Mouse (Mus musculus) kidney, adult 18-20 months (tissue): Measurements from ENCODE around the gene Palld.

Experiments used
- DNase-seq: peaks from one replicate; pipeline ENCODE4 v3.0.0; 2021

The Palld gene

DNA sequence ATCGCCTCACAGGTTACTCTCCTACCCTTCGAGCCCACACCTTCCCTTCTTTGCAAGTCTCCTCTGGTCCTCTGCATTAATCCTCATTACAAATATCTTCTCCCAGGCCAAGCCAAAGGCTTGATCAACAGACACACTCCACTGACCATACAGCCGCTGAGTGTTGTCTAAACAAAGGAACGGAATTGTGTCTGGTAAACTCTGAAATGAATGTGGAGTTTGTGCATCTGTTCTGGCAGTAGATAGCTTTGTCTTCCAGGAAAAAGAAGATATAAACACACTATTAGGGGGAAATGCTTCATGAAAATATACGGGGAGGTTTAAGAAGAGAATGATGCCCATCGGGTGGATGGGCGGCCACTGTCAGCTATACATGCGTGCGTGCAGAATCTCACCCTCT is 180.3 kb downstream of the Palld start:
- no peak for DNase-seq

DNA sequence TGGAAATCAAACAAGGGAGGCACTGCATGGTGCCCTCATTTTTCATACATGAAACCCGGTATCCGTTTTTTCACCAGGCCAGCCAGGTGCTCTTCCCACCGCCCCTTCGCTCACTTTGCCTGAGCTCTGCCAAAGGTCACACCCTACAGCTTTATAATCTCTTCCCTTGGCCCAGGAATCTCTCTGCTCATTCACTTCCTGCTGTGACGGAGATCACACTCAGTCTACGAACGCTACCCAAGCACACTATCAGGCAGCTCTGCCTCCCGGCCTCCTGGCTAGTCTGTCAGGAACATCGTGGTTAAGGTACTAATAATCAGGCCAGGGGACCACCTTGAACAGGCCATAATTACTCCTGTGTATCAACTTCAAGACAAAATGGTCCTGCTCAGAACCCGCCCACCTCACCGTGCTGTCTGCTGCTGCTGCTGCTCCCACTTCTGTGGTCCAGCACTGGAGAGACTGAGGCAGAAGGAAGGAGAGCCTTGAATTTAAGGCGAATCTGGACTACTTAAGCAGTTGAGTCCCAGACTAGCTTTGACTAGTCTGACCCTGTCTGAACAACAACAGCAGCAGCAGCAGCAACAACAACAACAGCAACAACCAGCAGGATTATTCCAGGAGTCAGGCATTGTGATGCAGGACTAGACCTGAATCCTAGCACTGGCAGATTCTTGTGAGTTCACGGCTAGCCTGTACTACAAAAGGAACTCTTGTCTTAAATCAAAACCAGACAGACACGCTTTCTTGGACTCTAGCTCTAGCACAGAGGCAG is 187.0 kb downstream of the Palld start:
- DNase-seq: no peak

DNA sequence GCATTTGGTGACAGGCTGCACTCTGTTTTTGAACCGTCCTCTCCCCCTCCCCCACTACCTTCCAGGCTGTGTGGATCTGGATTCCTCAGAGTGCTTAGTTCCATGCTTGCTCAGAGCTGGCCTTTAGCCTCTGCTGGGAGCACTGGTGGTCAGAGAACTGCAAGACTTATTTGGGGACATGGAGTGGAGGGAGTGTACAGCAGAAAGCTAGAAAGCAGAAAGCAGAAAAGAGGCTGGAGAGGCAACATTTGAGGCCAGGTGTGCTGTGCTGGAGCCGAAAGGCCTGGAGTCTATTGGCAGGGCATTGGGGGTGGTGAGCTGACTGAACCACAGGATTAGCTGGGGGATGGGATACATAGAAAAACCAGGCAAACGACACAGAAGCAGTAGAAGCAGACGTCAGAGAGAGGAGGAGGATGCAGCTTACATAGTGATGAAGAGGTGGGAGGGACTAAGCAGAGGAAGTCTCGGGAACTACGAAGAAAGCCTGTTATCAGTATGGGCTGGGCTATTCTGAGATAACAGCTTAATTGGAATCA is 188.1 kb downstream of the Palld start:
- DNase-seq: no peak

DNA sequence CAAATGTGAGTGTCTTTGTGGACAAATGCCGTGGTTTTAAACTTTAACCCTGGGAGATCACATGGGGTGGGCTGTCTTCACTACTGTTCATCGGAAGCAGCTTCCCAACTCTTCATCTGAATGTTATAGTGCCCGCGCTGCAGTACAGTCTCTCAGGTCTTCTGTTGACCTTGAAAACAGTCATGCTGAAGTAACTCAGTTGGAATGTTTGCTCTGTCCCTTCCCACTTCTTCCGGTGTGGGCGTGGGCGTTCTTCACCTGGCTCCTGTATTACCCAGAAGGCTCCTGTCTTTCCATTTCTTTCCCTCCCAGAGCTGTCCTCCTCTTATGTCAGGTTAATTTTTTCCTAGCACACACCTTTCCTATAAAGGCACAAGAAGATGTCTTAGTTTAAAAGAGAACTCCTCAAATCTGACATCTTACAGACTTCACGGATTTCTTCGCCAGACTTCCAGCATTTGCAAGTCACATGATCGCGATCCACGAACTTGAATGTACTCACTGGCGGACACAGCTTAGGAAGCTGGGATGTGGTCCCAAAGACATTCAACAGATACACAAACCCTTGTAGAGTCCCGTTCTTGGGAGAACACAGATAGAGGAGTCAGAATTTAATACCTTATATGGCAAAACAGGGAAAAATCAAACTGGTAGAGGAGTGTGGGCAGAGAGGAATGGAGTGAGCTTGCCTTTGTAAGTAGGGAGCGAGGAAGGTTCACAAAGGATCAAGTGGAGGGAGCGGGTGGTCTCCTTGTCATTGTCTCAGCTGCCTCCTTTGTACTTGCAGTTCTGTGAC is 189.1 kb downstream of the Palld start:
- no peak for DNase-seq

DNA sequence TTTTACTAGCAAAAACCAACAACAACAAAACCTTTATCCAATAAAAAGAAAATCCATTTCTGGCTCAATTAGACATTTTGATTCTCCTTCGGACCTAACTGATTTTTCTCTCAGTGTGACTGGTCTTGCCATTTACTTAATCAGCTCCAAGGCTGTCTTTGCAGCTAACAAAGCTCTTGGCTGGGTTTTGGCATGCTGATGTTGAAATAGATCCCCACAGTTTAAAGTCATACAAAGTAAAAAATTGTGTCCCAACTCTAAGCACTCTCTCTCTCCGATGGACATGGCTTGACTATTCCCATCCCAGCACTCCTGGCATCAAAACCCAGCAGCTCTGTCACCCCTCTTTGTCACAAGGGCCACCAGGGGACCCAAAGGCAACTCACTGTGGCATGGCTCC is 190.1 kb downstream of the Palld start:
- no peak for DNase-seq

DNA sequence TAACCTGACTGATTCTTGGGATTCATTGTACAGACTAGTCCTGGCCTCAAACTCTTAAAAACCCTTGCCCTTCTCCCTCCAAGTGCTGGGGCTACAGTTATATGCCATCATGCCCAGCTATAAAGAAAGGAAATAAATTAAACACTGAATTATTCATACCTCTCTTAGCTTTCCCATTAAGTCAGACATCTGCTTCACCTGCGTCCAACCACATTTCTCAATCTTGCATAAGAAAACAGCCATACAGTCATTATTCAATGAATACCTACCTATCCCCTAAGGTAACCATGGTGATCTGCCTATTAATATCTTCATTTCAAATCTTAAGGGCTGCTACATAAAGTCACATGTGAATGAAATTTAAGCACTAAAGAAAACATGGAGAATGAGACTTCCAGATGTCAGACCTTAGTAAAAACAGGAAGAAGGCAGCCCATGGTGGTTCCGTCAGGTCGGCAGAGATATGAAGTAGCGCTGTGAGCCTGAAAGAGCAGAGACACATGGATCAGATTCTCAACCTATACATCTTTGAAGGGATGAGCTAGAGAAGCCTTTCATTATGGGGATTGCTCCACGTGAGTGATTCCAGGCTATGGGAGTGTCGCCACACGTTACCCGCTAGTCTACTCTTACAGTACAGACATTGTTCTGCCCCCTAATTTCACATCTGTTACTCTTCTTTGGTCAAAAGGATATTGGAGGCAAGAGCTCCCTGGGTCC is 193.7 kb downstream of the Palld start:
- DNase-seq: no peak

DNA sequence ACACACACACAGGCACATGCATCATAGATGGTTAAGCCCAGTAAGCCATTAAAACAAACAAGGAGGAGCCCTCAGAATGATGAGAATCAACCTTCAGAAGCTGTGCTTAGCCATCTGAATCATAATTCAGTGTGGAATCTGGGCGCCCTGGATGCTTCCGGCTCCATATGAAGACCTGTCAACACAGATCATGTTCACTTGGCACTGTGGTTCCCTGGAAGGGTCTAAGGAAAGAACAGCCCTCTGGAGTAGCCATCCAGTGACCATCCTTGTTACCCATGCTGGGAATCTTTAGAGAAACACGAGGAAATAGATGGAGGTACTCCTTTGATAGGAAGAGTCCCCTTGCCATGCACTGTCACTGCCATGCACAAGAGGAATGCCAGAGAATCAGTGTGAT is 197.0 kb downstream of the Palld start:
- DNase-seq: no peak

DNA sequence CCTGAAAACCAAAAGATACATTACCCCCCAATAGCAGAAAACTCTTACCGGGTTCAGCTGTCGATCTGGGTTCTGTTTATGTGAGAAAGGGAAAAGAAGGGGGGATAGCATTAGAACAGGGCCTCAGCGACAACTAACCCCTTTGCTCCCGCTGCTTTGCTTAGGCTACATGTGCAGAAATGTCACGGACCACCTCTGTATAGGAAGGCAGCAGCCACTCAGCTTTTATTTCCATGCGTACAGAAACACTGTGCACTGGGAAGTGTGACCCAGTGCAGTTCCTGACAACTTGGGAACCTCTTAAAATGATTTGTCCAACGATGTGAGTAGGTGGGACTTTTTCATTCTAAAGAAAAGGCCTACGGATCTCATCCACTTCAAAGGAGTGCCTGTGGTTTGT is 200.4 kb downstream of the Palld start:
- DNase-seq: no peak

DNA sequence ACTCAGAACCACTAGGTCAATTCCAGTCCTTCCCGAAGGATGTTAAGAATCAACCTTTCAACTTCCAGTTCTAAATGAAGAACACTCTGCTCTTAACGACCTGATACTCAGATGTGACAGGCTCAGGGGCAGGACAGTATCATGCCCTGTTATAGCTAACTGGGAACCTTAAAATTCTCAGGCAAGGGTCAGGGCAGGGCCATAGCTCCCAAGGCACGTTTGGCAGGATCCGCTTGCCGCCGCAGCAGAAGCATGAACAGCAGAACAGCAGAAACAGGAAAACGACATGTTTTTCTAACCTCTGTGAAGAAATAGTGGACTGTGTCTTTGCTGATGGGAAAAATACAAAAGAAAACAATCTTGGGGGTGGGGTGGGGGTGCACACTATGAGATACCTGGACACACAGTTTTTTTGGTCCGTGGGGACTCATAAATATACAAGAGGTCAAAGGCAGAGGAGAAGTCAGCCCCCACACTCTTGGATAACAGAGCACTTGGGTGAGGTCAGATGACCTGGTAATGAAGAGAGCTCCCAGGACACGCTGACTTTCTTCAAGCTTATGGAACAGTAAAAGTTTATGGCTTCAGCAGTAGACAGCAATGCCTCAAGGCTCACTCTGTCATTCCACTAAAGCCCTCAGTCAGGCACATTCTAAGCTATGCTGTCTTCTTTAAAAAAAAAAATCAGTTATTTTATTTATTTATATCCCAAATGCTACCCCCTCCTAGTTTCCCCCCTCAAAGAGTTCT is 201.4 kb downstream of the Palld start:
- DNase-seq: peak; percentile 8

DNA sequence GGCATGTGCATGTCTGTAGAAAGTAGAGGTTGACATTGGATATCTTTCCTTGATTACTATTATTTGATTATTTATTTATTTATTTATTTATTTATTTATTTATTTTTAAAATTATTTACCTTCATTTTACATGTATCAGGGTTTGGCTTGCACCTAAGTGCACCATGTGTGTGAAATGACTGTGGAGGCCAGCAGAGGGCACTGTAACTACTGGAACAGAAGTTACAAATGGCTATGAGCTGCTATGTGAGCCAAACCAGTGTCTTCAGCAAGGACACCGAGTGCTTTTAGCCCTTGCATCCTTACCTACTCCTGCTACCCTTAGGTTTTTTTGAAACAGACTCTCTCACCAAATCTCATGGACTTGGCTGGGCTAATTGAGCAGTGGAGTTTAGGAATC is 202.2 kb downstream of the Palld start:
- peak; percentile 35 for DNase-seq

DNA sequence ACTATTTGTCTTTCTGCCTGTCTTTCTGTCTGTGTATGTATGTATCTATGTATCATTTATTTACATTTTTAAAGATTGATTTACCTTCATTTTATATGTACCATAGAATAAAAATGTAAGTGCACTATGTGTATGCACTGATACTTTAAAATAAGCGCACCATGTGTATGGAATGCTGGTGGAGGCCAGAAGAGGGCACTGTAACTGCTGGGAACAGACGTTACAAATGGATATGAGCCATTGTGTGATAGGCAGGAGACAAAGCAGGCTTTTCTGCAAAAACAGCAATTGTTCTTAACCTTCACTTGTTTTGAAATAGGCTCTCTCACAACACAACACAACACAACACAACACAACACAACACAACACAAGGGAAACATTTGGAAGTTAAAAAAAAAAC is 203.5 kb downstream of the Palld start:
- DNase-seq: no peak

DNA sequence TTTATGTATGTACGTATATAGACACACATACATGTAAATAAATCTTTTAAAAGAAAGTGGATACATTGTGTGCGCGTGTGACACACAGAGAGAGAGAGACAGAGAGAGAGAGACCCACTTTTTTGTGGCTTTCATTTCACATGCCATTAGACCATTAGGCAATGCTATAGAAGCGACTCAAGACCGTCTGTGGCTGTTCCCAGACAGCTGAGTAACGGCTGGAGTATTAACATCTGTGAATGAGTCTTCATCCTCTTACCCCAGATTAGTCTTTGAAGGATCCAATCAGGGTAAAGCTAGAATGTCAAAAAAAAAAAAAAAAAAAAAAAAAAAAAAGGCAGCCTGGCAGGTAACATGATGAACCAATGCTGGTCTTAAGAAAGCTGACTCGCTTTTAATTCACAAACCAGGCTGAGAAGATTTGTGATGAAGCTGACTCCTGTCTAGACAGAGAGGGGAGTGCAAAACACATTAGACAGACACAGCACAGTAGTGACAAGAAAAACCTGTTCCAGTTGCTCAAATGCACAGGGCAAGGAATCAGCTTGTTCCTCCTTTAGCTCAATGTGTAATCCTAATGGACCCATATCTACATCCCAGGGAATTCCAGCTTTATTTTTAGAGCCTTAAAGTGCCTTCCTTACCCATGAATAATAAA is 204.6 kb downstream of the Palld start:
- no peak for DNase-seq

DNA sequence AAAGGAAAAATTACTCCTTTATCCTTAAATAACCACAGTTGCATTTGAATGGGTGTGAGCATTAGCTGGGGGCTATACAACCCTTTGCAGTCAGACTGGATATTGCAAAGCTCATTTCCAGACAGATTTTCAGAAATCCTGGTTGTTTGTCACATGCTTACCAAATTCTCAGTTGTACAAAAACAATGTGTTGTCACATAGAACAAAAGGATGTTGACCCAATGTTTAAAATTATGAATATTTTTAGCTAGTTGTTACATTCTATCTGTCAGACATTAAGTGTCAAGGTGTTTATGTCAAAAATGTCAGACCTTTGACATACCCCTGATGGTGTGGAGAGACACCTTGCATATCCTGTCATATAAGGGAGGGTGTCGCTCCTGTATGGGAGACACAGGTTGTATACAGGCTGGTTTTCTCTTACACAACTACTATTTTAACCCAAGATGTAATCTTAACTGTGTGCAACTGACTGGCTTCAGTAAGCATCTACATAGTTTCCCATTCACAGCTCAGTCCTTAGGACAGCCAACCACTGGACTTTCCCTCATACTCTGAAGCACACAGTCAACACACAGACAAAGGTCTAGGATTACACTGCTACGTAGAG is 205.5 kb downstream of the Palld start:
- no peak for DNase-seq

DNA sequence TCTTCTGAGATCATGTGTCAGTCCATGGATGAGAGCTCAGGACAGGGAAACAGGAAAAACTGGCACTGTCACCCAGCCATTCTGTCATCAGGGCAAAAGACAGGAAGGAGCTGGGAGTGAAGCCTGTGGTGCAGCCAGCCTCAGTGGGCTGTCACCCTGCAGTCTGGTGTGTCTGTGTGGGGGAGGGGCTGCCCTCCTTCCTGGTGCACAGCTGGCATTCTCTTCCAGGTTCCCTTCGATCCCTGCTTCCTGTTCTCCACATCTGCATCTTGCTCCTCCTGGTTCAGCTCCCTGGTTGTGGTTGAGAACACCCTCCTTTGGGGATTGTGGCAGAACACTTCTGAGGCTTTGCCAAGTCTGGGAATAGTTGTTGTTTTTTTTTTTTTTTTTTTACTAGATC is 207.1 kb downstream of the Palld start:
- no peak for DNase-seq

DNA sequence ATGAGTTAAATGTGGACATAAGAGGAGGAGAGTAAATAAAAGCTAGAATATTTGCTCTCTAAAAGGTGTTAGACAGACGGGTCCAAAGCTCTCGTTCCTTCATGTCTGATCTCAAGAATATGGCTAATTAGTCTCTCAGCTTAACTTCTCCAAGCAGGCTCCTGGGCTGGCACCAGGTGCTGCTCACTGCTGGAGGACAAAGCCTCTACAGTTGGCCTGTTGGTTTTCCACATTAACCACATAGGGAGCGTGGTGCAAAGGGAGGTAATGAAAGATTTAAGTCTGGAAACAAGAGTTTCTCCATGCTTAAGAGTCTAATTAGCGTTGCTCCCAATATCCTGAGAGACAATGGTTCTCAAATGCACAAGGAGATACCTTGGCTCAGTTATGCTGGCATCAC is 209.6 kb downstream of the Palld start:
- no peak for DNase-seq

DNA sequence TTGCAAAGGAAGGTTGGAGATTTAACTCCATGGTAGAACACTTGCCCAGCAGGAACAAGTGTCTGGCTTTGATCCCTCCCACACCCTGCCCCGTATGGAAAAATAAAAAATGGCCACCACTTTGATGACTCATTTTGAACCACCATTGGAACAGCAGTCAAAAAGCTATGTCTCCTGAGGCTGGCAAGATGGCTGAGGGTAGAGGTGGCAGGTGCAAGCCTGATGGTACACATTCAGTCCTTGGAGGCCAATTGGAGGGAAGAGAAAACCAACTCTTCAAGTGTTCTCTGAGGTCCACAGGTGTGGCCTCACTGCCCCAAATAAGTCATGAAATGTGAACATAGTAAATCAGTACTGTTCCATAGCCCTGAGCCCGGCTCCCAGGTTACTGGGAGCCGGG is 210.4 kb downstream of the Palld start:
- no peak for DNase-seq

DNA sequence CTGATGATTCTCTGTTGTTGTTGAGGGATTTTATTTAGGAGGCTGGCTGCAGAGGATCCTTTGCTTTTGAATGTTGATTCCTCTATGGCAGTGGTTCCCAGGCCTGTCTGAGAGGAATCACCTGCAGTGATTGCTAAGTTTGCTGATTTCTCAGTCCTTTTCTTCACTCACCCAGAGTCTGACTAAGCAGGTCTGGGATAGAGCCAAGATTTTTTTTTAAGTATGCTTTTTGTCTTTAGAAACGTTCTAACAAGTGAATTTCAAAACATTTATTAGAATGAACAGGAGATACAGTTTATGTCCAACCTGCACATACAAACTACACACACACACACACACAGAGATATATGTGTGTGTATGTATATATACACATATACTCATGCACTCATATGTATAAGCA is 211.1 kb downstream of the Palld start:
- no peak for DNase-seq

DNA sequence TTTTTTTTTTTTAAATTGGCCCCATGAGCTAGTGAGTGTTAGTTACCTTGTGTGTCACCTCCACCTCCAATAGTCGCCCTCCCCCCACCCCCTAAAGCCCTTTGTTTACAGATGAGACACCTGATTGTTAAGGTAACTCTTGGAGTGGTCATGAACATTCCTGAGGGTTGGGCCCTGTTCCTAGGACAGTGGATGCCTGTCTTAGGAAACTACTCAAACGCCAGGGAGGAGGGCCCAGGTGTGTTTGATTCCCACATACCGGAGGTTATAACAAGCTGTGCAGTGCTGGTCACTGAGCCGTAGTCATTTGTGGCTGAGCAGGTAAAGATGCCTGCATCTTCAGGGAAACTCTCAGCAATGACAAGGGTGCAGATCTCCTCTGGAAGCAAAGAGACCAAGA is 215.4 kb downstream of the Palld start:
- DNase-seq: no peak

DNA sequence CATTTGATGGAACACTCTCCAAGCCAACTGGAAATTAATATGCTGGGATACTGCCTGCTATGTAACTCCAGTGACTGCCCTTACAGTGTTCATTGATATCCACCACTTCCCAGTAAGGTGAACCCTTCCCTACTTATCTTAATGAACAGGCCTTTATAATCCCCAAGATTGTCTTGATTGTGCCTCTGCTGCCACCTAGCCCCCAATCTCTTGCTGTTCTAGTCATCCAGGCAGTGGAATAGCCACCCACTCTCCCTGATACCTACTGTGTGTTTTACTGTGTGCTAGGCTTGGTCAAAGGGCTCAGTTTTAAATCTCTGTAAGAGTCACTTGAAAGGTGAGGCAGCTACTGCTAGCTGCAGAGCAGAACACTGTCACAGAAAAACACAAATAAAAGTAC is 216.2 kb downstream of the Palld start:
- DNase-seq: peak; percentile 51

DNA sequence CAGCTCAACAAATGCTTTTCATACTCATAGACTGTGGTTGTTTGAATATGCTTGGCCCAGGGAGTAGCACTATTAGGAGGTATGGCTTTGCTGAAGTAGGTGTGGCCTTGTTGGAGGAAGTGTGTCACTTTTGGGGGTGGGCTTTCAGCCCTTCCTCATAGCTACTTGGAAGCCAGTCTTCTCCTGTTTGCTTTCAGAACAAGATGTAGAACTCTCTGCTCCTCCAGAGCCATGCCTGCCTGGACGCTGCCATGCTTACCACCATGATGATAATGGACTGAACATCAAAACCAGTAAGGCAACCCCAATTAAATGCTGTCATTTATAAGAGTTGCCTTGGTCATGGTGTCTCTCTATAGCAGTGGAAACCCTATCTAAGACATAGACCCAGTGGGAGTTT is 217.2 kb downstream of the Palld start:
- no peak for DNase-seq

DNA sequence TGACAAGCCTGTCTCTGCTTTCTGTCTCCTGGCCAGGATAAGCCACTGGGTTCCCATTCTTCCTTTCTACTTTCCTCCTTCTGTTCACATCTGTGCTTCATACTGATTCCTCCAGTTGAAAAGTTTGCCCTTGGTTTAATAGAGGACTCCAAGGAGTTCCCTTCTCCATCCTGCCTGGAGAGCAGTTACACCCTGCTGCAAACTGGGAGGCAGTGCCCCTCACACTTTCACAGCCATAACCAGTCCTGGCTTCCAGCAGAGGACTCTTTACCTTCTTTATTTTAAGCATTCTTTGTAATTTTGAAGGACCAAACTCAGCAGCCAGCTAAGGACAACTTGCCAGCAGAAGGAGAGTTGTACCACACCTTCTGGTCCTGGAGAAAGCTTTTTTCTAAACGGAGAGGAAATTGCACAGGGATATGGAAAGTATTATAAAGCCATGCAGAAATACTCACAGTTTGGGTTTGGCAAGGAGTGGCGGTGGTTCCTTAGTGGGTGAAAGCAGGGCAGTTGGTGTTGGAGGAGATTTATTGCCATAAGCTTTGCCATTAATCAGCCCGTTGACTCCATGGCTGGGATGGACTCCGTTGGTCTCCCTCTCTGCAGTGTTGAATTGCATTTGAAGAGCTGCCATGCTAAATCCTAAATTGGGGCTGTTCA is 218.1 kb downstream of the Palld start:
- DNase-seq: no peak
